Mouse (Mus musculus): Measurements from ENCODE around the gene Vmn2r14. TPM values are rescaled to one million over a fixed set of nuclear protein-coding genes. Genes with fewer than 3 reads are reported as not detected.
"Not testable (repeated sequence)": the region's sequence is repeated elsewhere in the genome, so short reads cannot be mapped to it uniquely, and the experiment has no call there.

Vmn2r14 gene
- total RNA-seq (2014; rRNA removed) (not detected in 2 replicates), polyA plus RNA-seq (2015; fragmentation: Nextera tagmentation; extraction: Ambion mirVana) (not detected in 2 replicates)

GRCm38 (mm10) chr5:109224608-109225007, at the start of gene Vmn2r14:
TSS of gene Vmn2r14 (minus strand) at chr5:109224708.
- Histone ChIP-seq H3K9ac (replicated peaks; ENCODE audit: low read length, poor library complexity, severe bottlenecking) (no peak within 1 kb of the TSS), H3K9me3 (ENCODE audit: low read length) (peaks cover 8% of the 10 kb centered on the region; the same call in 1 of the 2 replicates), H3K4me3 (ENCODE audit: low read depth, low read length) (no peak within 1 kb of the TSS), H3K4me1 (ENCODE audit: insufficient read depth, low read length) (no peaks in the 10 kb centered on the region), H3K27me3 (ENCODE audit: insufficient read depth, low read length) (no peaks in the 10 kb centered on the region), H3K27ac (ENCODE audit: low read depth, low read length) (no peak within 1 kb of the TSS), H3K4me2 (ENCODE audit: low read depth, low read length, poor library complexity, severe bottlenecking) (no peak within 1 kb of the TSS), H3K36me3 (ENCODE audit: insufficient read depth, low read length) (no peaks in the 10 kb centered on the region)
- 57% methylated on average over 3 of the region's 3 CpGs for WGBS
- ATAC-seq (ENCODE audit: low FRiP score), result no peak
- TF ChIP-seq CTCF (IDR thresholded peaks at IDR 0.05), result no peak
- DNase-seq (ENCODE audit: low spot score), result no peak

GRCm38 (mm10) chr5:109192099-109192498, 32.4 kb downstream of the Vmn2r14 start, which contains the start of gene Vmn2r13:
TSS of gene Vmn2r13 (minus strand) at chr5:109192199.
- not testable (repeated sequence) for DNase-seq (ENCODE audit: low spot score); ATAC-seq (ENCODE audit: low FRiP score)
- 54% methylated on average over 2 of the region's 2 CpGs for WGBS

GRCm38 (mm10) chr5:109166851-109167250, 57.7 kb downstream of the Vmn2r14 start:
- not testable (repeated sequence) for H3K4me3 ChIP-seq (ENCODE audit: low read depth, low read length); DNase-seq (ENCODE audit: low spot score); H3K4me2 ChIP-seq (ENCODE audit: low read depth, low read length, poor library complexity, severe bottlenecking); H3K27ac ChIP-seq (ENCODE audit: low read depth, low read length); H3K36me3 ChIP-seq (ENCODE audit: insufficient read depth, low read length); H3K27me3 ChIP-seq (ENCODE audit: insufficient read depth, low read length); ATAC-seq (ENCODE audit: low FRiP score); H3K9me3 ChIP-seq (ENCODE audit: low read length); H3K4me1 ChIP-seq (ENCODE audit: insufficient read depth, low read length); H3K9ac ChIP-seq (replicated peaks; ENCODE audit: low read length, poor library complexity, severe bottlenecking)
- WGBS, result 85% methylated on average over 4 of the region's 4 CpGs

More at GRCm38 (mm10) chr5:109192099-109192498, 32.4 kb downstream of the Vmn2r14 start, which contains the start of gene Vmn2r13:
- H3K27ac ChIP-seq (ENCODE audit: low read depth, low read length); H3K4me3 ChIP-seq (ENCODE audit: low read depth, low read length); H3K9ac ChIP-seq (replicated peaks; ENCODE audit: low read length, poor library complexity, severe bottlenecking); H3K9me3 ChIP-seq (ENCODE audit: low read length); H3K4me2 ChIP-seq (ENCODE audit: low read depth, low read length, poor library complexity, severe bottlenecking); H3K27me3 ChIP-seq (ENCODE audit: insufficient read depth, low read length); H3K4me1 ChIP-seq (ENCODE audit: insufficient read depth, low read length); H3K36me3 ChIP-seq (ENCODE audit: insufficient read depth, low read length): not testable (repeated sequence)

Other genes with a start within 250 kb of the Vmn2r14 start
- gene Vmn2r10, start 218.2 kb downstream of the Vmn2r14 start, total RNA-seq (2014; rRNA removed), result not detected in 2 replicates
- not detected in 2 replicates for gene Vmn2r10, start 218.2 kb downstream of the Vmn2r14 start, polyA plus RNA-seq (2015; fragmentation: Nextera tagmentation; extraction: Ambion mirVana)
- gene Vmn2r11, start 165.1 kb downstream of the Vmn2r14 start, total RNA-seq (2014; rRNA removed), result not detected in 2 replicates
- gene Vmn2r11, start 165.1 kb downstream of the Vmn2r14 start, polyA plus RNA-seq (2015; fragmentation: Nextera tagmentation; extraction: Ambion mirVana), result not detected in 2 replicates
- gene Vmn2r12, start 126.8 kb downstream of the Vmn2r14 start, total RNA-seq (2014; rRNA removed), result not detected in 2 replicates
- gene Vmn2r12, start 126.8 kb downstream of the Vmn2r14 start, polyA plus RNA-seq (2015; fragmentation: Nextera tagmentation; extraction: Ambion mirVana), result not detected in 2 replicates
- not detected in 2 replicates for gene Vmn2r13, start 32.5 kb downstream of the Vmn2r14 start, total RNA-seq (2014; rRNA removed)
- gene Vmn2r13, start 32.5 kb downstream of the Vmn2r14 start, polyA plus RNA-seq (2015; fragmentation: Nextera tagmentation; extraction: Ambion mirVana), result not detected in 2 replicates
- gene Vmn2r15, start 72.9 kb upstream of the Vmn2r14 start, total RNA-seq (2014; rRNA removed), result not detected in 2 replicates
- not detected in 2 replicates for gene Vmn2r15, start 72.9 kb upstream of the Vmn2r14 start, polyA plus RNA-seq (2015; fragmentation: Nextera tagmentation; extraction: Ambion mirVana)
- gene Vmn2r16, start 105.5 kb upstream of the Vmn2r14 start, total RNA-seq (2014; rRNA removed), result not detected in 2 replicates
- gene Vmn2r16, start 105.5 kb upstream of the Vmn2r14 start, polyA plus RNA-seq (2015; fragmentation: Nextera tagmentation; extraction: Ambion mirVana), result not detected in 2 replicates
- not detected in 2 replicates for gene Vmn2r17, start 195.0 kb upstream of the Vmn2r14 start, total RNA-seq (2014; rRNA removed)
- gene Vmn2r17, start 195.0 kb upstream of the Vmn2r14 start, polyA plus RNA-seq (2015; fragmentation: Nextera tagmentation; extraction: Ambion mirVana), result not detected in 2 replicates